Mouse (Mus musculus) CH12.LX (cell line): ENCODE measurements around the gene Gm17387.

Source experiments
- BHLHE40 ChIP-seq: IDR thresholded peaks from 2 replicates; pipeline ENCODE4 v1.6.1; 2011; ENCODE audit warnings: mild to moderate bottlenecking, low read depth, low read length, improper control_type of control experiment
- CHD2 ChIP-seq: IDR thresholded peaks from 2 replicates; pipeline ENCODE4 v1.6.1; 2011; ENCODE audit warnings: low read length, improper control_type of control experiment
- CTCF ChIP-seq, 2 experiments: IDR thresholded peaks in 1 of 2; conservative IDR thresholded peaks in 1 of 2; 2 replicates each; pipeline ENCODE4 v1.5.1; 2011 to 2012; ENCODE audit warnings: low read depth in 2 of 2, low read length in 2 of 2, improper control_type of control experiment in 1 of 2, inconsistent platforms in 1 of 2, mild to moderate bottlenecking in 1 of 2, moderate library complexity in 1 of 2
- E2F4 ChIP-seq: IDR thresholded peaks from 2 replicates; pipeline ENCODE4 v1.6.1; 2011; ENCODE audit warnings: low read depth, low read length, improper control_type of control experiment; ENCODE audit not compliant: insufficient replicate concordance
- ELF1 ChIP-seq: IDR thresholded peaks from 2 replicates; pipeline ENCODE4 v1.6.1; 2014; ENCODE audit warnings: low read depth, mild to moderate bottlenecking, inconsistent platforms, low read length, improper control_type of control experiment
- EP300 ChIP-seq: IDR thresholded peaks from 2 replicates; pipeline ENCODE4 v1.6.1; 2011; ENCODE audit warnings: low read length, improper control_type of control experiment
- ETS1 ChIP-seq: conservative IDR thresholded peaks from 2 replicates; pipeline ENCODE4 v1.6.1; 2012; ENCODE audit warnings: low read depth, mild to moderate bottlenecking, inconsistent platforms, low read length, improper control_type of control experiment, moderate library complexity
- HCFC1 ChIP-seq: IDR thresholded peaks from 2 replicates; pipeline ENCODE4 v1.6.1; 2012; ENCODE audit warnings: low read depth, mild to moderate bottlenecking, inconsistent platforms, low read length, improper control_type of control experiment
- MAFK ChIP-seq: IDR thresholded peaks from 2 replicates; pipeline ENCODE4 v1.6.1; 2011; ENCODE audit warnings: low read length, improper control_type of control experiment; ENCODE audit not compliant: insufficient replicate concordance
- MXI1 ChIP-seq: IDR thresholded peaks from 2 replicates; pipeline ENCODE4 v1.6.1; 2011; ENCODE audit warnings: mild to moderate bottlenecking, low read depth, low read length, improper control_type of control experiment
- NELFE ChIP-seq: IDR thresholded peaks from 2 replicates; pipeline ENCODE4 v1.6.1; 2011; ENCODE audit warnings: low read depth, low read length, improper control_type of control experiment
- POLR2A ChIP-seq: IDR thresholded peaks from 2 replicates; pipeline ENCODE4 v1.6.1; 2011; ENCODE audit warnings: low read depth, mild to moderate bottlenecking, improper control_type of control experiment, low read length
- TBP ChIP-seq: conservative IDR thresholded peaks from 2 replicates; pipeline ENCODE4 v1.6.1; 2011; ENCODE audit warnings: low read depth, low read length, improper control_type of control experiment
- ZNF384 ChIP-seq: IDR thresholded peaks from 2 replicates; pipeline ENCODE4 v1.6.1; 2012; ENCODE audit warnings: low read depth, low read length, improper control_type of control experiment, inconsistent platforms

GRCm38 (mm10) chr7:141010593-141010992, 18.3 kb upstream of the Gm17387 start, which contains the start of gene Ifitm3:
- TF ChIP-seq EP300 (no peak), E2F4 (no peak), ETS1 (no peak), CTCF (conservative IDR thresholded peaks at IDR 0.05 in 1 of 2, IDR thresholded peaks at IDR 0.05 in 1 of 2; ENCODE audit: low read depth in 2 of 2, low read length in 2 of 2) (no peak), POLR2A (no peak), ZNF384 (no peak), CHD2 (no peak), MAFK (no peak), TBP (no peak), HCFC1 (no peak), BHLHE40 (no peak), MXI1 (no peak), NELFE (no peak), ELF1 (no peak)
